Mouse (Mus musculus) hindbrain, embryonic 14.5 days (tissue): ENCODE measurements around the gene Pds5a. TPM values are rescaled to one million over a fixed set of nuclear protein-coding genes. Genes with fewer than 3 reads are reported as not detected.
"Not testable (repeated sequence)": the region's sequence is repeated elsewhere in the genome, so short reads cannot be mapped to it uniquely, and the experiment has no call there.

ENCODE experiments used
- ATAC-seq: fragments of 200-750 bp; cut with Nextera tagmentation; 2 replicates; pipeline ENCODE4 v1.8.0; 2017; ENCODE audit warnings: moderate number of reproducible peaks, mild to moderate bottlenecking, moderate TSS enrichment, moderate library complexity; ENCODE audit not compliant: low FRiP score
- DNase-seq: peaks from one replicate; pipeline ENCODE4 v3.0.0-alpha.2; 2015; ENCODE audit warnings: low spot score
- H3K27ac ChIP-seq: fragments of 300-500 bp; sonication (generic); 2 replicates; pipeline ENCODE4 v1.5.1; 2014; ENCODE audit warnings: mild to moderate bottlenecking, moderate library complexity
- H3K27me3 ChIP-seq: fragments of 300-500 bp; sonication (generic); 2 replicates; pipeline ENCODE4 v1.6.1; 2014; ENCODE audit warnings: mild to moderate bottlenecking, low read length, mixed read lengths; ENCODE audit not compliant: control insufficient read depth, insufficient read depth
- H3K36me3 ChIP-seq: fragments of 300-500 bp; sonication (generic); replicated peaks from 2 replicates; pipeline ENCODE4 v1.6.1; 2014; ENCODE audit not compliant: control insufficient read depth, insufficient read depth
- H3K4me1 ChIP-seq: fragments of 300-500 bp; sonication (generic); replicated peaks from 2 replicates; pipeline ENCODE4 v1.6.1; 2014; ENCODE audit warnings: antibody characterized with exemption, low read length, mixed read lengths; ENCODE audit not compliant: control insufficient read depth, insufficient read depth
- H3K4me2 ChIP-seq: fragments of 300-500 bp; sonication (generic); replicated peaks from 2 replicates; pipeline ENCODE4 v1.6.1; 2014; ENCODE audit warnings: mild to moderate bottlenecking, moderate library complexity
- H3K4me3 ChIP-seq: fragments of 300-500 bp; sonication (generic); replicated peaks from 2 replicates; pipeline ENCODE4 v1.5.1; 2014; ENCODE audit warnings: mild to moderate bottlenecking, low read length
- H3K9ac ChIP-seq: fragments of 300-500 bp; sonication (generic); 2 replicates; pipeline ENCODE4 v1.6.1; 2014
- H3K9me3 ChIP-seq: fragments of 300-500 bp; sonication (generic); 2 replicates; pipeline ENCODE4 v1.6.1; 2016; ENCODE audit warnings: low read length; ENCODE audit not compliant: control insufficient read depth
- WGBS: fragments of 180-500 bp; shearing (Covaris S2); extraction: QIAGEN DNeasy Blood & Tissue Kit; methylation state at CpG from one replicate; pipeline ENCODE4 v1.1.7; 2014; 5-methylcytosine and 5-hydroxymethylcytosine counted together
- polyA plus RNA-seq: library from polyadenylated mRNA; unstranded; fragments of >200 nt; fragmentation: Nextera tagmentation; extraction: Ambion mirVana; gene quantifications from 2 replicates; pipeline ENCODE4 v1.2.1, GENCODE M21; 2014

Gene Pds5a
- polyA plus RNA-seq, 1 experiment from 2014 or later = 54.9 TPM

DNA sequence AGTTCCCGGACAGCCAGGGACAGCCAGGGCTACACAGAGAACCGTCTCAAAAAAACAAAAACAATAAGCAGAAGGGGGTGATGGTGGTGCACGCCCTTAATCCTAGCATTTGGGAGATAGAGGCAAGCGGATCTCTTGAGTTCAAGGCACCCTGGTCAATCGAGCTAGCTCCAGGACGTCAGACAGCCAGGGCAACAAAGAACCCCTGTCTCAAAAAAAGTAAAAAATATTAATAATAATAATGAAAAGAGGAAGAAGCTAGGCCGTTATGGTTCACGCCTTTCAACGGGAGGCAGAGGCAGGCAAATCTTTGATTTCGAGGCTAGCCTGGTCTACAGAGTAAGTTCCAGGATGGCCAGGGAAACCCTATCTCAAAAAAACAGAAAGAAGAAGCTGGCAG lies 1.1 kb upstream of the Pds5a start:
- Histone ChIP-seq H3K4me2 (peak overlapping the region; percentile 65), H3K36me3 (peaks cover 7% of the 10 kb centered on the region; the same call in 1 of the 2 replicates), H3K27ac (no peak overlapping the region), H3K9me3 (no peaks in the 10 kb centered on the region), H3K9ac (peak overlapping the region; percentile 94; the same call in 1 of the 2 replicates), H3K27me3 (no peaks in the 10 kb centered on the region), H3K4me1 (peaks cover 17% of the 10 kb centered on the region), H3K4me3 (no peak overlapping the region)
- DNase-seq = no peak
- 64% methylated on average over 10 of the region's 10 CpGs for WGBS
- ATAC-seq = no peak

DNA sequence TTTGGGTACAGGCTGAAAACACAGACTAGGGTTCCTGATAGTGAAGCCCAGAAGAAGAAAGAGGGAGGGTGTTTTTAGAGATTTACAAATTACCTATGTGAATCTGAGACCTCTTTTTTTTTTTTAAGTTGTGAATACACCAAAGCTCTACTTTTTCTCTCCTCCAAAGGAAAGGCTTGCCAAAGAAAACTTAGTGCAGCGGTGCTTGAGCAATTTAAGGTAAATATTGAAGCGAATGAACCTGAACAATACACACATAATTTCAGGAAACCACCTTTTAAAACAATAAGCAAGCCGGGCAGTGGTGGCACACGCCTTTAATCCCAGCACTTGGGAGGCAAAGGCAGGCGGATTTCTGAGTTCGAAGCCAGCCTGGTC lies 675 bp upstream of the Pds5a start:
- peak overlapping the region; percentile 96; the same call in 1 of the 2 replicates for H3K27ac ChIP-seq
- DNase-seq (no peak), ATAC-seq (no peak)
- WGBS = 22% methylated on average over 6 of the region's 6 CpGs
- H3K4me3 ChIP-seq = peak overlapping the region; percentile 98
- peaks cover 10% of the 10 kb centered on the region; the same call in 1 of the 2 replicates for H3K36me3 ChIP-seq
- H3K9ac ChIP-seq = peak overlapping the region; percentile 94; the same call in 1 of the 2 replicates
- H3K9me3 ChIP-seq = no peaks in the 10 kb centered on the region
- no peaks in the 10 kb centered on the region for H3K27me3 ChIP-seq
- peak overlapping the region; percentile 65 for H3K4me2 ChIP-seq
- H3K4me1 ChIP-seq = peaks cover 20% of the 10 kb centered on the region

DNA sequence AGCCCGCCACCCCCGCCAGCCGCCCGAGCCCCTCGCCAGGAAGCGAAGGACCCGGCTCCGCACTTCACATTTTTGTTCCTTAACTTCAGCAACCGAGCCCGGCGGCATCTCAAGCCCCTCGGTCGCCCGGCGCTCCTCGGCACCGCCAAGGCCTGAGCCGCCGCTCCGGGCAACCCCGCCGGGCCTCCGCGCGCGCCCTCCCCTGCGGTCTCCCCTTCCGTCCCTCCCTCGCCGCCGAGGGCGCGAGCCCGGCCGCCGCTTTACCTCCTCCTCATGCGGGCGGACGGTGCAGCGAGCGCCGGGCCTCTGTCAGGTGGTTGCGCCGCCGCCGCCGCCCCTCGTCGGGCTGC lies 612 bp downstream of the Pds5a start:
- Histone ChIP-seq H3K36me3 (peaks cover 14% of the 10 kb centered on the region; the same call in 1 of the 2 replicates), H3K4me3 (peak overlapping the region; percentile 98), H3K4me1 (peaks cover 20% of the 10 kb centered on the region), H3K27ac (peak overlapping the region; percentile 96), H3K4me2 (peak overlapping the region; percentile 65), H3K27me3 (no peaks in the 10 kb centered on the region), H3K9me3 (no peaks in the 10 kb centered on the region), H3K9ac (peak overlapping the region; percentile 94)
- WGBS = 0% methylated on average over 49 of the region's 49 CpGs
- ATAC-seq = peak; percentile 59; the same call in 1 of the 2 replicates
- DNase-seq = no peak

DNA sequence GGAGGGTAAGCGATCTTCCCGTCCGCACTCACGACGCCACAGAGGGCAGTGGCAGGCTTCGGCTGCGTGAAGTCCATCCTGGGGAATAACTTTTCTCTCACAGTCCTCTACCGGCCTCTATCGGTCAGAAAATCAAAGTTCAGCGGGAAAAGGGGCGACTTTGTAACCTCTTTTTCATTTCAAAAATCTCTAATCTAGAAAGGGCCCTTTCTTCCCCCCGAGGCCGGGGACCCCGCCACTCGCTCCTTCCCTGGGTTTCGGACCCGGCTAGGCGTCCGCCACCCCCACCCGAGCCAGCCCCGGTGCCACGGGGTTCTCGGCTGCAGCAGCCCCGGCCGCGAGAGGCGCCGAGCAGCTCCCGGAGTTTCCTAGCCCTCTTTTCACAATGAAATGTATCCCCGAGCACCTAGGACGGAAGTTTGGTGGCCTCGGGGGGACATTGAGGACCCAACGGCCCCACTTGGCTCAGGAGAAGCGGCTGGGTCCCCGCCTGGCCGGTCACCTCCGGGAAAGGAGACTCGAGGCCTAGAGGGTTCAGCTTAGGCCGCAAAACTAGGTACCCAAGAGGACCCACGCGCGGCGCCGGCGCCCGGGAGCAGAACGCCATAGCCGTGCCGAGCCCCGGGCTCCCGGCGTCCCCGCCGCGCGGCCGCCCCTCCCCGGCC lies 1.1 kb downstream of the Pds5a start:
- DNase-seq = peak; percentile 85
- Histone ChIP-seq H3K27me3 (no peaks in the 10 kb centered on the region), H3K4me2 (peak overlapping the region; percentile 65), H3K9ac (peak overlapping the region; percentile 94), H3K4me3 (peak overlapping the region; percentile 98), H3K4me1 (peaks cover 20% of the 10 kb centered on the region), H3K36me3 (peaks cover 18% of the 10 kb centered on the region; the same call in 1 of the 2 replicates), H3K27ac (peak overlapping the region; percentile 96), H3K9me3 (no peaks in the 10 kb centered on the region)
- WGBS = under 1% methylated on average over 52 of the region's 58 CpGs
- ATAC-seq = peak; percentile 35; the same call in 1 of the 2 replicates

DNA sequence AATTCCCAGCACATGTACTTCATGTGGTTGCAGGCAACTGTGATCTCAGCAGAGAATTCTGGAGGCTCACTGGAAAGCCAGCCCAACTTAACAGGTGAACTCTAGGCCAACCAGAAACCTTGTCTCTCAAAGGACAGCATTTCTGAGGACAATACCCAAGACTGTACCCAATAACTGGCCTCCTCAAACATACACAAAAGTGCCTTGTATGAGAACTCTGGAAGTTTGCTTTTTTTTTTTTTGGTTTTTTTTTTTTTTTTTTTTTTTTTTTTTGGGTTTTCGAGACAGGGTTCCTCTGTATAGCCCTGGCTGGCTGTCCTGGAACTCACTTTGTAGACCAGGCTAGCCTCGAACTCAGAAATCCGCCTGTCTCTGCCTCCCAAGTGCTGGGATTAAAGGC lies 4.0 kb downstream of the Pds5a start:
- H3K9me3 ChIP-seq, H3K9ac ChIP-seq, DNase-seq, H3K4me2 ChIP-seq, H3K4me3 ChIP-seq, ATAC-seq, H3K27me3 ChIP-seq, H3K27ac ChIP-seq: not testable (repeated sequence)
- peaks cover 18% of the 10 kb centered on the region; the same call in 1 of the 2 replicates for H3K36me3 ChIP-seq
- WGBS = 97% methylated on average over 2 of the region's 3 CpGs
- H3K4me1 ChIP-seq = peaks cover 20% of the 10 kb centered on the region

DNA sequence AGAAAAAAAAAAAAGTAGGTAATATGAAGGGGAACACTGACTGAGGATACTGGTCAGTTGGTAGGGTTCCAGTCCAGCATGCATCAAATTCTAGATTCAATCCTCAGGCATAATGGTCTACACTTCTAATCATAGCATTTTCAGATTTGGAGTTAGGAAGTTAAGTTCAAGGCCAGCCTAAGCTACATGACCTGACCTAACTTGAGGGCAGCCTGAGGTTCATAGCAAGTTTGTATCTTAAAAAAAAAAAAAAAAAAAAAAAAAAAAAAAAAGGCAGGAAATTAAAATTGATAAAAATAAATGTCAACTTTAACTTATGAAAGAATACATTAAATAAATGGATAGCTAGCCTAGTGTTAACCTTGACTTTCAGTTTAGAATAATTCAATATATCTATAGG lies 5.1 kb downstream of the Pds5a start:
- no peak overlapping the region for H3K4me2 ChIP-seq
- DNase-seq (no peak), ATAC-seq (no peak)
- H3K27ac ChIP-seq = no peak overlapping the region
- H3K4me3 ChIP-seq = no peak overlapping the region
- peaks cover 20% of the 10 kb centered on the region for H3K4me1 ChIP-seq
- H3K9me3 ChIP-seq = no peaks in the 10 kb centered on the region
- H3K27me3 ChIP-seq = no peaks in the 10 kb centered on the region
- H3K36me3 ChIP-seq = peaks cover 18% of the 10 kb centered on the region; the same call in 1 of the 2 replicates
- no peak overlapping the region for H3K9ac ChIP-seq

DNA sequence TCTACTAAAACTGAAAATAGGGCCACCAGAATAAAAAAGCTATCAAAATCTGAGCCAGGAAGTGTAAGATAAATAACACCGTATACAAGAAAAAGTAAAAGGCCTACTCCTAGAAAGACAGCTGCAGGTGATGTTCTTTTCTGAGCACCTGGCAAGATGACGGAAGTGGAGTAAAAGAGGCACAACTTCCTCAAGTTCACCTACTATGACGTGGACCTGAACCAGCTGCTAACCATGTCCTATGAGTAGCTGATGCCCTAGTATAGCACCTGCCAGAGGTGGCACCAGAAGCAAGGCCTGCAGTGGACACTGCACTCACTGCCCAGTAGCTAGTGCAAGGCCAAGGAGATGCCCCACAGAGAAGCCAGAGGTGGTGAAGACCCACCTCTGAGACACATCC lies 9.3 kb downstream of the Pds5a start:
- H3K4me2 ChIP-seq = no peak overlapping the region
- H3K9me3 ChIP-seq = no peaks in the 10 kb centered on the region
- no peak for DNase-seq
- ATAC-seq = no peak
- no peak overlapping the region for H3K9ac ChIP-seq
- peaks cover 8% of the 10 kb centered on the region; the same call in 1 of the 2 replicates for H3K36me3 ChIP-seq
- WGBS = 97% methylated on average over 3 of the region's 3 CpGs
- H3K27me3 ChIP-seq = no peaks in the 10 kb centered on the region
- no peak overlapping the region for H3K27ac ChIP-seq
- no peak overlapping the region for H3K4me3 ChIP-seq
- H3K4me1 ChIP-seq = 0 out of 2 replicates have a peak, but pooled peaks cover under 1% of the 10 kb centered on the region

DNA sequence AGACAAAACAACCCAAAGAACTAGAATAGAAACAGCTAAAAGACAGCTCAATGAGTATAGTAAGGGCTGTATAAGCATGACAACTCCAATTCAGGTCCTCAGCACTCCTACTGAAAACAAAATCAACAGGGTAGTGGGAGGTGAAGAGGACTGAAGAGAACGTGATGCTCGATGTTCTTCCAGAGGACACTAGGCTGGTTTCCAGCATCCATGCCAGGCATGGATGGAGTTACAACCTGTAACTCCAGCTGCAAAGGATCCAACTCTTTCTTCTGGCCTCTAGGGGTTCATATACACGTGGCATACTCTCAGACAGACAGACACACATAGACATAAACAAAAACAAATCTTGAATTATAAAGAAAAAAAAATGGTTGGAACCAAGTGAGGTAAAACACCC lies 11.3 kb downstream of the Pds5a start:
- DNase-seq (no peak), ATAC-seq (no peak)
- H3K27me3 ChIP-seq = no peaks in the 10 kb centered on the region
- H3K36me3 ChIP-seq = no peaks in the 10 kb centered on the region
- H3K27ac ChIP-seq = no peak overlapping the region
- no peaks in the 10 kb centered on the region for H3K9me3 ChIP-seq
- WGBS = 74% methylated on average over 3 of the region's 3 CpGs
- no peaks in the 10 kb centered on the region for H3K4me1 ChIP-seq
- H3K9ac ChIP-seq = no peak overlapping the region
- H3K4me2 ChIP-seq = no peak overlapping the region
- no peak overlapping the region for H3K4me3 ChIP-seq

DNA sequence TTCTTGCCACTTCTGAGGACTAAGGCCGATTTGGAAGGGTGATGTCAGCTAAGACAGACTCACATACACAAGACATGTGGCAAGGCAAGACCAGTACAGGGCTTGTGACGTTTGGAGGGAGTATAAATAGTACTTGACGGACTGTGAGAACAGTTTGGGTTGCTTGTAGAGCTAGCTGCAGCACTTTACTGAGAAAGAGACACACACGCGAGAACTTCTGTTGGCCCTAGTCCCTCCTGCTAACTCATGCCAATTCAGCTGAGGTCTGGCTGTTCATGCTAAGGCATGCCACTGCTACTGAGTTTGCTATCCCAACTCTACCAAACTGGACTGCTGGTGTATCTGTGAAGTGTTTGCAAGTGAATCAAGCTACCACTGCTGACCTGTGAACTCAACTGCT lies 19.2 kb downstream of the Pds5a start:
- DNase-seq = no peak
- Histone ChIP-seq H3K4me2 (no peak overlapping the region), H3K4me1 (no peaks in the 10 kb centered on the region)

More for the DNA sequence above, 19.2 kb downstream of the Pds5a start:
- Histone ChIP-seq H3K9ac (no peak overlapping the region), H3K27ac (no peak overlapping the region), H3K36me3 (peaks cover 13% of the 10 kb centered on the region; the same call in 1 of the 2 replicates), H3K9me3 (no peaks in the 10 kb centered on the region), H3K27me3 (no peaks in the 10 kb centered on the region), H3K4me3 (no peak overlapping the region)
- WGBS = 98% methylated on average over 5 of the region's 5 CpGs
- ATAC-seq = no peak
